Mouse (Mus musculus): Measurements from ENCODE around the gene Astn2. TPM values are rescaled to one million over a fixed set of nuclear protein-coding genes. Genes with fewer than 3 reads are reported as not detected.
A peak's percentile ranks its signal among the peaks of the same experiment; 100 is the strongest.

Astn2 gene
- polyA plus RNA-seq, 1 experiment from 2014 or later, result 0.97 TPM

- H3K9ac ChIP-seq, result no peak overlapping the region
- no peak overlapping the region for H3K27ac ChIP-seq
- no peak overlapping the region for H3K4me2 ChIP-seq
- H3K4me3 ChIP-seq, result no peak overlapping the region
- WGBS, result 89% methylated on average over 4 of the region's 4 CpGs
- ATAC-seq (ENCODE audit: borderline replicate concordance, extremely low read depth, low FRiP score, low TSS enrichment), result no peak
- no peaks in the 10 kb centered on the region for H3K9me3 ChIP-seq
- peaks cover 2% of the 10 kb centered on the region for H3K36me3 ChIP-seq
- H3K27me3 ChIP-seq, result no peaks in the 10 kb centered on the region
- peaks cover 18% of the 10 kb centered on the region for H3K4me1 ChIP-seq
Observed at GRCm38 (mm10) chr4:65608112-65608511, 796.3 kb downstream of the Astn2 start.

DNA sequence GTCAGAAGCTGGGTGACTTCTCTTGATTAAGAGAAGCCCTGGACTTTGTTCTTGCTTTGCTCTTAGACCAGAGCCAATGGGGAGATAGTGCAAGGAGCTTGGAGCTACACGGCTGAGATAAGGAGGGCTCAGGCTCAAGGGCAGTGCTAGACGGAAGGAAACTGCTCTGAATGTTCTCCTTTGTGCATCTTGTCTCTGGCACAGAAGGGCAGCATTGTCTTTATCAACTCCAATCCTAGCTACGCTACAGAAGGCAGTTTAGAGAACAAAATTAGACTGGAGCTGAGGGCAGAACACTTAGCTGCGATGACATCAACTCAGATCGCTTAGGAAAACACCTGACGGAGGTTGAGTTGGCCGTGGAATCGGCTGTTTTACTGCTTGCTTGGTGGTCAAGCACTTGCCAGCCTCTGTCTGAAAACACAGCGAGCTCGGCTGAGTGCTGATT is 797.2 kb downstream of the Astn2 start:
- no peak overlapping the region for H3K4me2 ChIP-seq
- WGBS, result 76% methylated on average over 10 of the region's 10 CpGs
- H3K36me3 ChIP-seq, result no peaks in the 10 kb centered on the region
- H3K9ac ChIP-seq, result no peak overlapping the region
- peaks cover 18% of the 10 kb centered on the region for H3K4me1 ChIP-seq
- no peaks in the 10 kb centered on the region for H3K9me3 ChIP-seq
- ATAC-seq (ENCODE audit: borderline replicate concordance, extremely low read depth, low FRiP score, low TSS enrichment), result no peak
- no peak overlapping the region for H3K4me3 ChIP-seq
- H3K27ac ChIP-seq, result no peak overlapping the region
- no peaks in the 10 kb centered on the region for H3K27me3 ChIP-seq

DNA sequence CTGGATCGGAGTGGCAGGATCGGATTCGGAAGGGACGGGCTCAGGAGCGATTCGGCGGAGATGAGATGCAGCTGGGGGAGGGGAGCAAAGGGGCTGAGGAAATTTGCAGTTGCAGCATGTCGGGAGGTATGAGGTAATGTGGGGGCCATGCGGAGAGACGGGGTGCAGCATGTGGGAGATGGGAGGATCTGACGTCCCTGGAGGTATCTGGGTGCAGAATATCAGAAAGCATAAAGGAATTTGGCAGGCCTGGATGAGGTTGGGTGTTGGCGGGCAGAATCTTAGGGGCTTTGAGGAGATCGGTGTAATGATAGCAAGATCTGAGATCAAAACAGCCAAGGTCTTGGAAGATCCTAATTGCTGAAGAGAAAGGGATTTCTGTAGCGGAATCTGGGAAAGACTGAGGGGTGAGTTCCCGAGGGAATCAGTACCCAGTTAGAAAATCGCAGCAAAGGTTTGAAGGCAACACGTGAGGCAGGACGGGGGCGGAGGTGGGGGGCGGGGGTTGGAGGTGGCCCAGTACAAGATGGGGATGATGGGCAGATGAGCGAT is 799.2 kb downstream of the Astn2 start:
- peaks cover 18% of the 10 kb centered on the region for H3K4me1 ChIP-seq
- H3K4me3 ChIP-seq, result peak overlapping the region; percentile 81
- H3K27ac ChIP-seq, result 0 out of 2 replicates have a peak overlapping the region, but pooled peaks have one; percentile 43
- ATAC-seq (ENCODE audit: borderline replicate concordance, extremely low read depth, low FRiP score, low TSS enrichment), result peak; percentile 73; the same call in 1 of the 2 replicates
- no peaks in the 10 kb centered on the region for H3K9me3 ChIP-seq
- H3K9ac ChIP-seq, result peak overlapping the region; percentile 76
- H3K36me3 ChIP-seq, result no peaks in the 10 kb centered on the region
- under 1% methylated on average over 21 of the region's 21 CpGs for WGBS
- peak overlapping the region; percentile 75 for H3K4me2 ChIP-seq
- no peaks in the 10 kb centered on the region for H3K27me3 ChIP-seq

DNA sequence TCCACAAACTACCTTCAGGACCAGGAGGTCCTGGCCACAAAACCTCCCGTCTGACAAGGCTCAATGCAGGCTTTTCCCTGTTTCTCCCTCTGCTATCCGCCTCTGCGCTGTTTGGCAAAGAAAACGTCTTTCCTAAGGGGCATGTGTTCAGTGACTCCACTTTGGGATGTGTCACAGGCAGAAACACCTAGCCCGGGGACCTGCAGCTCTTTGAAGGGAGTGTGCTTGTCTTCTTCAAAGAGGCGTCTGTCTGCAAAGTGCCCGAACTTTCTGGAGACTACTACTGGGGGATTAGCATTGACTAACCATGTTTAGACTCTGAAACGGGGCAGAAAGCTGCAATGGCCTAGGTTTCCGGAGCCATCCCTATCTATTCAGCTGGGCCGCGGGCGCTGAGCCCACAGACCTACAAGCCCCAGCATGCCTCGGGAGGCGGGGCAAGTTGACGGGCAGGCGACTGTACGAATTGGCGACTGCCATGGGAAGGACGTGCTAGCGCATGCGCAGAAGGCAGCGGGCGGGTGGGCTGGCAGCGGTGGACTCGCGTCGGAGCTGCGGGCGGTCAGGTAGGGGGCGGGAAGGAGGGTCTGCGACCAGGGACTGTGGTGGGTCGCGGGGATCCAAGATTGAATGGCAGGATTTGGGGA is 799.8 kb downstream of the Astn2 start, which contains the start of gene Trim32:
Gene Trim32, plus strand, starts transcription at position 483 of the 647 bp plus-strand sequence.
- peak within 1 kb of the TSS; percentile 75 for H3K4me2 ChIP-seq
- peak within 1 kb of the TSS; percentile 81 for H3K4me3 ChIP-seq
- H3K9ac ChIP-seq, result peak within 1 kb of the TSS; percentile 76
- WGBS, result 3% methylated on average over 33 of the region's 33 CpGs
- H3K9me3 ChIP-seq, result no peaks in the 10 kb centered on the region
- ATAC-seq (ENCODE audit: borderline replicate concordance, extremely low read depth, low FRiP score, low TSS enrichment), result peak; percentile 97
- peaks cover 18% of the 10 kb centered on the region for H3K4me1 ChIP-seq
- H3K36me3 ChIP-seq, result no peaks in the 10 kb centered on the region
- H3K27ac ChIP-seq, result 0 out of 2 replicates have a peak within 1 kb of the TSS, but pooled peaks have one; percentile 43
- no peaks in the 10 kb centered on the region for H3K27me3 ChIP-seq

DNA sequence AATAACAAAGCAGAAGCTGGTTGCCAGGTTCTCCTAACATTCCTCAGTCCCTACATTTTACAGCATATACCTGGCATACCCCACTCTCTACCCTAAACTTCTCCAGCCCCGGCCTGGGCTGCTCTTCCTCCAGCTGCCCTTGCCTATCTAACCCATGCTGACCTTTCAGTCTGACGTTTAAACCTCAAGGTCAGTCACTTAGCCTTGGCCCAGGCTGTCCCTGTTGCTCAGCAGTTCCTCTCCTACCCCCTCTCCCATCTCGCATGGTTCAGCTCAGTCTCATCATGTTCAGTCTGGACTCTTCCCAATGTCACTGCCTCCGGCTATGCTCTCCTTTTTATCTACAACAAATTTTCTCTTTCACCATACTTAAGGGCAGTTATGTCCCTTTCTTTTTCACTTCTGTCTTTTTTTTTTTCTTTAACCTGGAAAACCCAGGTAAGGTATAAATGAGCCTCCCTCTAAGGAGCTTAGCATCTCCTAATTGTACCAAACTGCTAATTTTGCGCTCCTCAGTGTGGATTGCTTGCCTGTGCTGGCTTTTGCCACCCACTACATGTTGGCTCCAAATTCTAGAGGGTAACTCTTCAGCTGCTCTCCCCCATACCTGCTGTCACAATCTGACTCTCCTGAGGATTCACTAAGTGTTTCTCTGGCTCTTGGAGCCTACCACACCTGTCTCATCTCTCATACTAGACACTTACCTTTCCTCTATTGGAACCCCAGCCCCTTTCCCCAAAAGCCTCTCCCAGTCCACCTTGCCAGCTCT is 809.6 kb downstream of the Astn2 start:
- H3K36me3 ChIP-seq, result no peaks in the 10 kb centered on the region
- H3K4me3 ChIP-seq, result no peak overlapping the region
- ATAC-seq (ENCODE audit: borderline replicate concordance, extremely low read depth, low FRiP score, low TSS enrichment), result no peak
- no peak overlapping the region for H3K27ac ChIP-seq
- no peaks in the 10 kb centered on the region for H3K27me3 ChIP-seq
- 60% methylated on average over 5 of the region's 5 CpGs for WGBS
- no peaks in the 10 kb centered on the region for H3K4me1 ChIP-seq
- H3K9ac ChIP-seq, result no peak overlapping the region
- no peaks in the 10 kb centered on the region for H3K9me3 ChIP-seq
- no peak overlapping the region for H3K4me2 ChIP-seq

DNA sequence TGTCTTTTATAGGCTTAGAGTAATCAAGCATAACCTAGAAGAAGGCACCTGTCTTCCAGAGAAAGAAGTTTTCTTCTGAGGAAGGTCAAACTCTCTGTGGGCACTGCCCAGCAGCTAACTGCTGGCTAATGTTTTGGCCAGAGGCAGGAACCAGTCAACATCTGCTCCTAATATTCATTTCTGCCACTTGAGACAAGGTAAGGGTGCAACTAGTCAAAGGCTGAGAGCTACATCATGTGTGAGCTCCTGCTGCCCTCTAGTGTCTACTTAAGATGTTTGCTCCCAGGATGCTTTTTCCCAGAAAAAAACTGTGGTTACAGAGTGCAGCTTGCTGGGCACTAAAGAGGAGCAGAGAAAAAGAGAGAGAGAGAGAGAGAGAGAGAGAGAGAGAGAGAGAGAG is 814.6 kb downstream of the Astn2 start:
- peak; percentile 27; the same call in 1 of the 2 replicates for ATAC-seq (ENCODE audit: borderline replicate concordance, extremely low read depth, low FRiP score, low TSS enrichment)
- Histone ChIP-seq H3K4me3 (no peak overlapping the region), H3K36me3 (no peaks in the 10 kb centered on the region), H3K27ac (no peak overlapping the region), H3K9ac (no peak overlapping the region), H3K4me2 (no peak overlapping the region), H3K27me3 (no peaks in the 10 kb centered on the region), H3K4me1 (no peaks in the 10 kb centered on the region), H3K9me3 (no peaks in the 10 kb centered on the region)

GRCm38 (mm10) chr4:65586947-65587346 is 817.5 kb downstream of the Astn2 start:
- Histone ChIP-seq H3K4me3 (no peak overlapping the region), H3K27me3 (no peaks in the 10 kb centered on the region), H3K27ac (no peak overlapping the region), H3K4me2 (no peak overlapping the region), H3K4me1 (no peaks in the 10 kb centered on the region), H3K9ac (no peak overlapping the region), H3K36me3 (no peaks in the 10 kb centered on the region), H3K9me3 (no peaks in the 10 kb centered on the region)
- 33% methylated on average over 5 of the region's 5 CpGs for WGBS
- no peak for ATAC-seq (ENCODE audit: borderline replicate concordance, extremely low read depth, low FRiP score, low TSS enrichment)

DNA sequence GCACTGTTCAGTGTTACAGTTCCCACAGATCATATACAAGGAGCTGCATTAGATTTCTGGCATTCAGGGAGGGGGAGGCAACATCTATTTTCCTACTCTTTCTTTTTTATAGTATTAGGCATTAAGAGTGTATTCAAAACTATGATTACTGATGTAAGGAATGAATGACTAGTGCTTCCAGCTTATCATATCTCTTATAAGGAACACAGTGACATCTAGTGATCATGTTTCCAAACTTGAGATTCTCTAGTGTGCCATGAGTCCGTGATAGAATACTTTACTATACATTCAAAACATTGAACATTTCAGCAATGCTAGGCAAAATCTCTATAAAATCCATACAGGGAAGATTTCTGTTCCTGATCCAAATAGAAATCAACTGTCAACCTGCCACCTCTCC is 824.2 kb downstream of the Astn2 start:
- Histone ChIP-seq H3K4me2 (no peak overlapping the region), H3K9me3 (no peaks in the 10 kb centered on the region), H3K27me3 (no peaks in the 10 kb centered on the region), H3K4me1 (no peaks in the 10 kb centered on the region), H3K36me3 (no peaks in the 10 kb centered on the region), H3K4me3 (no peak overlapping the region), H3K27ac (no peak overlapping the region), H3K9ac (no peak overlapping the region)
- 53% methylated on average over 1 of the region's 1 CpGs for WGBS
- ATAC-seq (ENCODE audit: borderline replicate concordance, extremely low read depth, low FRiP score, low TSS enrichment), result no peak

GRCm38 (mm10) chr4:65565493-65565892 is 838.9 kb downstream of the Astn2 start:
- H3K4me2 ChIP-seq, result no peak overlapping the region
- H3K27me3 ChIP-seq, result no peaks in the 10 kb centered on the region
- H3K4me3 ChIP-seq, result no peak overlapping the region
- WGBS, result 39% methylated on average over 4 of the region's 4 CpGs
- H3K36me3 ChIP-seq, result no peaks in the 10 kb centered on the region
- no peak for ATAC-seq (ENCODE audit: borderline replicate concordance, extremely low read depth, low FRiP score, low TSS enrichment)
- no peak overlapping the region for H3K27ac ChIP-seq
- H3K4me1 ChIP-seq, result no peaks in the 10 kb centered on the region
- no peaks in the 10 kb centered on the region for H3K9me3 ChIP-seq
- no peak overlapping the region for H3K9ac ChIP-seq

DNA sequence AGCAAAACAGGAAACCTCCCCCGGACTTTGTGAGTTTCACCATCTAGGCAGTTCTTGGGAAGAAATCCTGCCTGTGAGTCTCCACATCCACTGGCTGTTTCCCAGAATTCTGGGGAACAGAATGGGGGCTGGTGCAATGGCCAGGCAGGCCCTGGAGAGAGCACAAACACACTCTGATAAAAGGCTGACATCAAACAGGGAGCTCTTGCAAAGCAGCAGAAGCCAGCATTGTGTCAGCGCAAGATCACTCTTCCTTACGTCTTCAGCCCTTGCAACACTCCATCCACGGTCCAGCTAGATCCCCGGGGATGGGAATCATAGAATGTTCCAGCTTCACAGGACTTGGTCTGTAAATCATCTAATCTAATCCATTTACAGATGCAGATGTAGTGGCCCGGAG is 855.9 kb downstream of the Astn2 start:
- Histone ChIP-seq H3K4me2 (no peak overlapping the region), H3K9ac (no peak overlapping the region), H3K4me1 (no peaks in the 10 kb centered on the region), H3K4me3 (no peak overlapping the region), H3K9me3 (no peaks in the 10 kb centered on the region), H3K27ac (peak overlapping the region; percentile 41; the same call in 1 of the 2 replicates), H3K36me3 (no peaks in the 10 kb centered on the region), H3K27me3 (no peaks in the 10 kb centered on the region)
- ATAC-seq (ENCODE audit: borderline replicate concordance, extremely low read depth, low FRiP score, low TSS enrichment), result peak; percentile 46; the same call in 1 of the 2 replicates
- WGBS, result 42% methylated on average over 6 of the region's 6 CpGs

DNA sequence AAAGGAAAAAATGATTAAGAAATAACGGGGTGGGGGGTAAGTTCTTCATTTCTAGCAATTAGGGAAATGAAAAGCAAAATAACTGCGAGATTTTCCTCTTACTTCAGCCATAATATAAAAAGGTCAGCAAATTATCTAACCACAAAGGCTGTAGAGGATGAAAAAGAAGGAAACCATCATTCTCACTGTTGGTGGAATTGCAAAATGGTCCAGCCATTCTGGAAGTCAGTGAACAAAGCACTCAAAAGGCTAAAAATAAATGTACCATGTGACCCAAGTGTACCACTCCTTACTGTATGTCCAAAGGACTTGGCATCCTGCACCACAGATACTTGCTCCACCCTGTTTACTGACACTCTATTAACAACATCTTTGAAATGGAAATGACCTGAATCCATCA is 858.8 kb downstream of the Astn2 start:
- Histone ChIP-seq H3K4me2 (no peak overlapping the region), H3K27me3 (no peaks in the 10 kb centered on the region), H3K27ac (no peak overlapping the region), H3K4me1 (no peaks in the 10 kb centered on the region), H3K4me3 (no peak overlapping the region), H3K9me3 (no peaks in the 10 kb centered on the region), H3K36me3 (no peaks in the 10 kb centered on the region), H3K9ac (no peak overlapping the region)
- no peak for ATAC-seq (ENCODE audit: borderline replicate concordance, extremely low read depth, low FRiP score, low TSS enrichment)
- 68% methylated on average over 2 of the region's 2 CpGs for WGBS

Data from lung, embryonic 15.5 days (tissue).